Mouse (Mus musculus) kidney, embryonic 14.5 days (tissue): ENCODE data around the gene Srl. TPM values are rescaled to one million over a fixed set of nuclear protein-coding genes. Genes with fewer than 3 reads are reported as not detected.
"Not testable (repeated sequence)": the region's sequence is repeated elsewhere in the genome, so short reads cannot be mapped to it uniquely, and the experiment has no call there.

Experiments used
- ATAC-seq: fragments of 200-750 bp; cut with Nextera tagmentation; 2 replicates; pipeline ENCODE4 v1.8.0; 2017; ENCODE audit warnings: moderate number of reproducible peaks, mild to moderate bottlenecking, moderate TSS enrichment, moderate library complexity; ENCODE audit not compliant: low FRiP score, low TSS enrichment
- H3K27ac ChIP-seq: fragments of 300-500 bp; sonication (generic); 2 replicates; pipeline ENCODE4 v1.5.1; 2014; ENCODE audit warnings: low read depth, mild to moderate bottlenecking, low read length, moderate library complexity, mixed read lengths
- H3K27me3 ChIP-seq: fragments of 300-500 bp; sonication (generic); 2 replicates; pipeline ENCODE4 v1.6.1; 2014; ENCODE audit warnings: mild to moderate bottlenecking, low read length; ENCODE audit not compliant: control insufficient read depth, insufficient read depth
- H3K36me3 ChIP-seq: fragments of 300-500 bp; sonication (generic); 2 replicates; pipeline ENCODE4 v1.6.1; 2014; ENCODE audit warnings: low read length, mixed read lengths; ENCODE audit not compliant: control insufficient read depth, insufficient read depth
- H3K4me1 ChIP-seq: fragments of 300-500 bp; sonication (generic); 2 replicates; pipeline ENCODE4 v1.6.1; 2014; ENCODE audit warnings: low read length, mixed read lengths; ENCODE audit not compliant: control insufficient read depth, insufficient read depth
- H3K4me2 ChIP-seq: fragments of 300-500 bp; sonication (generic); replicated peaks from 2 replicates; pipeline ENCODE4 v1.6.1; 2014; ENCODE audit warnings: low read depth, mild to moderate bottlenecking, low read length
- H3K4me3 ChIP-seq: fragments of 300-500 bp; sonication (generic); 2 replicates; pipeline ENCODE4 v1.5.1; 2014; ENCODE audit warnings: mild to moderate bottlenecking, low read length
- H3K9ac ChIP-seq: fragments of 300-500 bp; sonication (generic); 2 replicates; pipeline ENCODE4 v1.6.1; 2014; ENCODE audit warnings: low read depth, mild to moderate bottlenecking, low read length, moderate library complexity
- H3K9me3 ChIP-seq: fragments of 300-500 bp; sonication (generic); 2 replicates; pipeline ENCODE4 v1.6.1; 2016; ENCODE audit warnings: low read length; ENCODE audit not compliant: control insufficient read depth
- WGBS: fragments of 180-500 bp; shearing (Covaris S2); extraction: QIAGEN DNeasy Blood & Tissue Kit; methylation state at CpG from one replicate; pipeline ENCODE4 v1.1.7; 2014; 5-methylcytosine and 5-hydroxymethylcytosine counted together
- polyA plus RNA-seq: library from polyadenylated mRNA; unstranded; fragments of >200 nt; fragmentation: Nextera tagmentation; extraction: Ambion mirVana; gene quantifications from 2 replicates; pipeline ENCODE4 v1.2.1, GENCODE M21; 2014

Gene Srl
- polyA plus RNA-seq, 1 experiment from 2014 or later, result 21.1 TPM

- not testable (repeated sequence) for ATAC-seq, H3K9me3 ChIP-seq, H3K36me3 ChIP-seq, H3K4me3 ChIP-seq, H3K27me3 ChIP-seq, H3K9ac ChIP-seq, H3K27ac ChIP-seq, H3K4me1 ChIP-seq, H3K4me2 ChIP-seq
- 85% methylated on average over 12 of the region's 12 CpGs for WGBS
Measured at GRCm38 (mm10) chr16:4527373-4527772, 14.2 kb downstream of the Srl start.

DNA sequence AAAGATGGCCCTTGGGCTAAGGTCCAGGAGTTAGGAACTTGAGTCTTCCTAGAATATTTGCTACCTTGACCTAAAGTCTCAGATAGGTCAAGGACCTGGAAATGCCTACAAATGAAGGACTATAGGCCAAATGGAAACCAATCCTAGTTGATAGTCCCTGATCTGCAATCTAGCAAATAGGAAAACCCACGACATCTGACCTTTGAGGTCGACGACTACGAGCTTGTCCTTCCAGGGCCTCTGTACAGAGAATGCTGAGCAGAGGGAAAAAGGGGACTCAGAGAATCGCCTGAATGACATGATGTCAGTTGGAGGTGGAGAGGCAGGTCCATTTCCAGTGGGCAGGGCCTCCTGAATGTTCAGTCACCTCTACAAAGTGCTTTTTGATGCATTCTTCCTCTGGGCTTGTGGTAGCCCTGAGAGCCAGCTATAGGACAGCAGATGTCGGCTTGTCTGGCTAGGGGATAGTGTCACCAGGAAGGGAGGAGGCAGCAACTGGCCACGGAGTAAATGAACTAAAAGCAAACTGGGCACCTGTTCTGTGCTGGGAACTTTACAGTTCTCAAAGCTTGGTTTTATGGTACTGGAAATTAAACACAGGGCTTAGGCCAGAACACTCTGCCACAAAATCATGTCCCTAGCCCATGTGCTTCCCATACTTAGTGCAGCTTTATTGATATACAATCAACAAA, 18.2 kb downstream of the Srl start:
- Histone ChIP-seq H3K4me2 (no peak overlapping the region), H3K36me3 (no peaks in the 10 kb centered on the region), H3K9ac (no peak overlapping the region), H3K27ac (no peak overlapping the region), H3K4me3 (no peak overlapping the region), H3K9me3 (no peaks in the 10 kb centered on the region), H3K27me3 (no peaks in the 10 kb centered on the region), H3K4me1 (peaks cover 5% of the 10 kb centered on the region; the same call in 1 of the 2 replicates)
- no peak for ATAC-seq
- 66% methylated on average over 7 of the region's 7 CpGs for WGBS

- H3K9me3 ChIP-seq, result no peaks in the 10 kb centered on the region
- WGBS, result 41% methylated on average over 8 of the region's 8 CpGs
- H3K4me3 ChIP-seq, result no peak overlapping the region
- ATAC-seq, result no peak
- H3K4me1 ChIP-seq, result peaks cover 5% of the 10 kb centered on the region; the same call in 1 of the 2 replicates
- H3K36me3 ChIP-seq, result no peaks in the 10 kb centered on the region
- H3K27me3 ChIP-seq, result no peaks in the 10 kb centered on the region
- no peak overlapping the region for H3K27ac ChIP-seq
- H3K4me2 ChIP-seq, result no peak overlapping the region
- H3K9ac ChIP-seq, result no peak overlapping the region
Measured at GRCm38 (mm10) chr16:4522879-4523278, 18.7 kb downstream of the Srl start.

- Histone ChIP-seq H3K4me2 (no peak overlapping the region), H3K9me3 (no peaks in the 10 kb centered on the region), H3K9ac (no peak overlapping the region), H3K4me1 (peaks cover 5% of the 10 kb centered on the region; the same call in 1 of the 2 replicates), H3K27me3 (no peaks in the 10 kb centered on the region), H3K36me3 (no peaks in the 10 kb centered on the region), H3K4me3 (no peak overlapping the region), H3K27ac (no peak overlapping the region)
- ATAC-seq, result peak; percentile 84
- 53% methylated on average over 5 of the region's 5 CpGs for WGBS
Measured at GRCm38 (mm10) chr16:4521735-4522530, 19.7 kb downstream of the Srl start.

DNA sequence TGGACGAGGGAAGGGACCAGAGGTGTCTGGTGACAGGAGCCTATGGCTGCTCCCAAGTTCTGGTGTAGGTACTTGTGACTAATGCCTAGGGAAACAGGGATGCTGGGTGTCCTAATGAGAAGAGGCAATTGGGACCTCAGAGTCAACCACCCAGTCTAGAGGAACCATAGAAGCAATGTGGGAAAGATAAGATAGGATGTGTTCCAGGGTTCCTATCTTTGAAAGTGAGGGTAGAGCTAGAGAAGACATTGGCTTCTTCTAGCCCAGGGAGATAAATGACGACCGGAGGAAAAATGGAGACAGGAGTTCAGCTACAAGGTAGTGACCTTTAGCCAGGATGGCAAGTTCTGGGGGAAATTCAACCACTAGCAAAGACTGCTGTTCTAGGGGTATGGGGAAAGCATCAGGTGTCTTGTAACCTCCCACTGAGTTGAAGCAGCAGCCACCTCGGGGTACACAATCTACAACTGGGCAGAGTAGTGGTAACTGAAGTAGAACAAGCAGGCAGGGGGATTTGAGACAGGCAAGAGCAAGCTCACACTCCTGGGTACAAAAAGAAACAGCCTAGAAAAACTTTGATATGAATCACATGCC, 20.4 kb downstream of the Srl start:
- WGBS, result 48% methylated on average over 4 of the region's 4 CpGs
- ATAC-seq, result peak; percentile 39; the same call in 1 of the 2 replicates

GRCm38 (mm10) chr16:4520673-4521072, 20.9 kb downstream of the Srl start:
- no peaks in the 10 kb centered on the region for H3K36me3 ChIP-seq
- peaks cover 5% of the 10 kb centered on the region; the same call in 1 of the 2 replicates for H3K4me1 ChIP-seq
- no peak overlapping the region for H3K4me3 ChIP-seq
- no peak overlapping the region for H3K9ac ChIP-seq
- no peaks in the 10 kb centered on the region for H3K9me3 ChIP-seq
- H3K4me2 ChIP-seq, result no peak overlapping the region
- no peak overlapping the region for H3K27ac ChIP-seq
- H3K27me3 ChIP-seq, result no peaks in the 10 kb centered on the region
- ATAC-seq, result no peak
- 58% methylated on average over 8 of the region's 8 CpGs for WGBS

More for the DNA sequence above, 20.4 kb downstream of the Srl start:
- Histone ChIP-seq H3K4me2 (no peak overlapping the region), H3K27me3 (no peaks in the 10 kb centered on the region), H3K4me1 (peaks cover 5% of the 10 kb centered on the region; the same call in 1 of the 2 replicates), H3K36me3 (no peaks in the 10 kb centered on the region), H3K9ac (no peak overlapping the region), H3K4me3 (no peak overlapping the region), H3K27ac (no peak overlapping the region), H3K9me3 (no peaks in the 10 kb centered on the region)

GRCm38 (mm10) chr16:4519825-4520224, 21.8 kb downstream of the Srl start:
- ATAC-seq, result no peak
- no peaks in the 10 kb centered on the region for H3K36me3 ChIP-seq
- no peak overlapping the region for H3K27ac ChIP-seq
- no peaks in the 10 kb centered on the region for H3K27me3 ChIP-seq
- no peak overlapping the region for H3K4me3 ChIP-seq
- no peak overlapping the region for H3K9ac ChIP-seq
- 88% methylated on average over 2 of the region's 2 CpGs for WGBS
- H3K4me1 ChIP-seq, result peaks cover 7% of the 10 kb centered on the region; the same call in 1 of the 2 replicates
- H3K9me3 ChIP-seq, result no peaks in the 10 kb centered on the region
- H3K4me2 ChIP-seq, result no peak overlapping the region

DNA sequence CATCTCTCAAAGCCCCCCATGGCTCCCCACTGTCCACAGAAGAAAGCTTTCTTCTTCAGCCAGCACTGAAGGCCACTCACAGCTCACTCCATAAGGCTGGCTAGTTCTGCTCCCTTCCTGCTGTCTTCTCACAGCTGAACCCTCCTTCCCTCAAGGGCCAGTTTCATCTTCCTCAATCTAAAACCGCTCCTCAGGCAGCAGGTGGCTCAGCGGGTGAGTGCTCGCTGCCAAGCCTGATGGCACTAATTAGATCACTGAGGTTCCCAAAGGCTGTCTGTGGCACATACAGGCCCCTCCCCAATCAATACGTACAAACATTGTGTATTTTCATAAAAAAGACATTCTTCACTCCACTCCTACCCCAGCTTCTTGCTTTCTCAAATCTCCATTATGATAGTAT, 22.5 kb downstream of the Srl start:
- WGBS, result 82% methylated on average over 4 of the region's 4 CpGs
- ATAC-seq, result no peak
- no peak overlapping the region for H3K4me2 ChIP-seq

DNA sequence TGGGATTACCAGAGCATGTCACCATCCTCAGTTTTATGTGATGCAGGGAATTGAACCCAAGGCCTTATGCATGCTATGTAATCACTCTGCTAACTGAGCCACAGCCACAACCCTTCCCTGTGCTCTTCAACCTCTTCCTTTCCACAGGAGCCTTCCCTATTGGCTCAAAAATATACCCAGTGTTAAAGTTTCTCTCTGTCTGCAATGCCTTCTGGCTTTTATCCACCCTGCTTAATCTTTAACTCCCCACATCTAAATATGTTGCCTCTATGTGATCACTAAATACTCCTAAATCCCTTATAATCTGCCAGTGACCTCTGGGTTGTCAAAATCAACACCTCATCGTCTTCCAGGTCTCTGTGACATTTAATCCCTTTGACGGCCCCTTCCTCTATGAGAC, 23.7 kb downstream of the Srl start:
- Histone ChIP-seq H3K27ac (no peak overlapping the region), H3K4me3 (no peak overlapping the region), H3K4me1 (peaks cover 11% of the 10 kb centered on the region; the same call in 1 of the 2 replicates), H3K9me3 (no peaks in the 10 kb centered on the region), H3K36me3 (no peaks in the 10 kb centered on the region), H3K27me3 (no peaks in the 10 kb centered on the region), H3K4me2 (no peak overlapping the region), H3K9ac (no peak overlapping the region)
- WGBS, result 38% methylated on average over 2 of the region's 2 CpGs
- ATAC-seq, result no peak

More for the DNA sequence above, 22.5 kb downstream of the Srl start:
- Histone ChIP-seq H3K9me3 (no peaks in the 10 kb centered on the region), H3K4me1 (peaks cover 11% of the 10 kb centered on the region; the same call in 1 of the 2 replicates), H3K4me3 (no peak overlapping the region), H3K27me3 (no peaks in the 10 kb centered on the region), H3K27ac (no peak overlapping the region), H3K36me3 (no peaks in the 10 kb centered on the region), H3K9ac (no peak overlapping the region)
